Mouse (Mus musculus): ENCODE measurements around the gene Zfyve19. TPM values are rescaled to one million over a fixed set of nuclear protein-coding genes. Genes with fewer than 3 reads are reported as not detected.

Gene Zfyve19
- polyA plus RNA-seq, 1 experiment from 2014 or later = 30.4 TPM

GRCm38 (mm10) chr2:119171574-119171973 lies 36.8 kb upstream of the Zfyve19 start:
- Histone ChIP-seq H3K4me1 (ENCODE audit: control insufficient read depth, insufficient read depth, low read length) (peaks cover 40% of the 10 kb centered on the region), H3K27me3 (ENCODE audit: control insufficient read depth, insufficient read depth, low read length) (peaks cover 15% of the 10 kb centered on the region), H3K4me2 (no peak overlapping the region), H3K36me3 (ENCODE audit: control insufficient read depth, insufficient read depth, low read length) (no peaks in the 10 kb centered on the region), H3K9me3 (replicated peaks; ENCODE audit: control insufficient read depth, low read length) (no peaks in the 10 kb centered on the region), H3K27ac (ENCODE audit: low read depth, low read length) (no peak overlapping the region), H3K9ac (ENCODE audit: low read depth, low read length) (no peak overlapping the region), H3K4me3 (ENCODE audit: low read depth, low read length) (no peak overlapping the region)
- WGBS (ENCODE audit: insufficient replicate concordance) = 42% methylated on average over 8 of the region's 8 CpGs
- ATAC-seq (replicated peaks; ENCODE audit: insufficient number of reproducible peaks, low FRiP score, low TSS enrichment) = no peak

GRCm38 (mm10) chr2:119172446-119172845 lies 36.0 kb upstream of the Zfyve19 start:
- Histone ChIP-seq H3K36me3 (ENCODE audit: control insufficient read depth, insufficient read depth, low read length) (no peaks in the 10 kb centered on the region), H3K9me3 (replicated peaks; ENCODE audit: control insufficient read depth, low read length) (no peaks in the 10 kb centered on the region), H3K27ac (ENCODE audit: low read depth, low read length) (no peak overlapping the region), H3K27me3 (ENCODE audit: control insufficient read depth, insufficient read depth, low read length) (peaks cover 11% of the 10 kb centered on the region), H3K4me2 (peak overlapping the region; percentile 53), H3K9ac (ENCODE audit: low read depth, low read length) (no peak overlapping the region), H3K4me3 (ENCODE audit: low read depth, low read length) (no peak overlapping the region), H3K4me1 (ENCODE audit: control insufficient read depth, insufficient read depth, low read length) (peaks cover 34% of the 10 kb centered on the region)
- ATAC-seq (replicated peaks; ENCODE audit: insufficient number of reproducible peaks, low FRiP score, low TSS enrichment) = no peak
- 84% methylated on average over 7 of the region's 7 CpGs for WGBS (ENCODE audit: insufficient replicate concordance)

- H3K9me3 ChIP-seq (replicated peaks; ENCODE audit: control insufficient read depth, low read length) = no peaks in the 10 kb centered on the region
- no peaks in the 10 kb centered on the region for H3K36me3 ChIP-seq (ENCODE audit: control insufficient read depth, insufficient read depth, low read length)
- 0 out of 2 replicates have a peak overlapping the region, but pooled peaks have one; percentile 41 for H3K27ac ChIP-seq (ENCODE audit: low read depth, low read length)
- peak; percentile 75 for ATAC-seq (replicated peaks; ENCODE audit: insufficient number of reproducible peaks, low FRiP score, low TSS enrichment)
- H3K9ac ChIP-seq (ENCODE audit: low read depth, low read length) = peak overlapping the region; percentile 64
- peaks cover 31% of the 10 kb centered on the region for H3K4me1 ChIP-seq (ENCODE audit: control insufficient read depth, insufficient read depth, low read length)
- 11% methylated on average over 13 of the region's 13 CpGs for WGBS (ENCODE audit: insufficient replicate concordance)
- peaks cover 7% of the 10 kb centered on the region for H3K27me3 ChIP-seq (ENCODE audit: control insufficient read depth, insufficient read depth, low read length)
- peak overlapping the region; percentile 53 for H3K4me2 ChIP-seq
- 0 out of 2 replicates have a peak overlapping the region, but pooled peaks have one; percentile 2 for H3K4me3 ChIP-seq (ENCODE audit: low read depth, low read length)
Measured at GRCm38 (mm10) chr2:119172862-119173576, 35.4 kb upstream of the Zfyve19 start.

- peak within 1 kb of the TSS; percentile 64; the same call in 1 of the 2 replicates for H3K9ac ChIP-seq (ENCODE audit: low read depth, low read length)
- WGBS (ENCODE audit: insufficient replicate concordance) = 48% methylated on average over 8 of the region's 8 CpGs
- H3K4me3 ChIP-seq (ENCODE audit: low read depth, low read length) = no peak within 1 kb of the TSS
Measured at GRCm38 (mm10) chr2:119173991-119174651, 34.3 kb upstream of the Zfyve19 start, which contains the start of gene Gm14137. Gm14137 (plus strand) TSS chr2:119174509.

GRCm38 (mm10) chr2:119174866-119175265 lies 33.6 kb upstream of the Zfyve19 start:
- no peak overlapping the region for H3K27ac ChIP-seq (ENCODE audit: low read depth, low read length)
- ATAC-seq (replicated peaks; ENCODE audit: insufficient number of reproducible peaks, low FRiP score, low TSS enrichment) = no peak

More at GRCm38 (mm10) chr2:119173991-119174651, 34.3 kb upstream of the Zfyve19 start, which contains the start of gene Gm14137:
- peaks cover 5% of the 10 kb centered on the region for H3K27me3 ChIP-seq (ENCODE audit: control insufficient read depth, insufficient read depth, low read length)
- H3K4me2 ChIP-seq = peak within 1 kb of the TSS; percentile 53; the same call in 1 of the 2 replicates
- ATAC-seq (replicated peaks; ENCODE audit: insufficient number of reproducible peaks, low FRiP score, low TSS enrichment) = no peak
- no peak within 1 kb of the TSS for H3K27ac ChIP-seq (ENCODE audit: low read depth, low read length)
- no peaks in the 10 kb centered on the region for H3K9me3 ChIP-seq (replicated peaks; ENCODE audit: control insufficient read depth, low read length)
- H3K36me3 ChIP-seq (ENCODE audit: control insufficient read depth, insufficient read depth, low read length) = no peaks in the 10 kb centered on the region; the same call in 1 of the 2 replicates
- peaks cover 31% of the 10 kb centered on the region for H3K4me1 ChIP-seq (ENCODE audit: control insufficient read depth, insufficient read depth, low read length)

GRCm38 (mm10) chr2:119175614-119176013 lies 32.8 kb upstream of the Zfyve19 start:
- H3K4me3 ChIP-seq (ENCODE audit: low read depth, low read length) = no peak overlapping the region
- no peaks in the 10 kb centered on the region for H3K27me3 ChIP-seq (ENCODE audit: control insufficient read depth, insufficient read depth, low read length)
- no peak for ATAC-seq (replicated peaks; ENCODE audit: insufficient number of reproducible peaks, low FRiP score, low TSS enrichment)
- H3K9me3 ChIP-seq (replicated peaks; ENCODE audit: control insufficient read depth, low read length) = no peaks in the 10 kb centered on the region
- H3K4me1 ChIP-seq (ENCODE audit: control insufficient read depth, insufficient read depth, low read length) = peaks cover 31% of the 10 kb centered on the region
- no peak overlapping the region for H3K4me2 ChIP-seq
- WGBS (ENCODE audit: insufficient replicate concordance) = 53% methylated on average over 6 of the region's 6 CpGs
- H3K36me3 ChIP-seq (ENCODE audit: control insufficient read depth, insufficient read depth, low read length) = no peaks in the 10 kb centered on the region; the same call in 1 of the 2 replicates
- H3K27ac ChIP-seq (ENCODE audit: low read depth, low read length) = no peak overlapping the region
- H3K9ac ChIP-seq (ENCODE audit: low read depth, low read length) = no peak overlapping the region

More at GRCm38 (mm10) chr2:119174866-119175265, 33.6 kb upstream of the Zfyve19 start:
- Histone ChIP-seq H3K36me3 (ENCODE audit: control insufficient read depth, insufficient read depth, low read length) (no peaks in the 10 kb centered on the region; the same call in 1 of the 2 replicates), H3K9me3 (replicated peaks; ENCODE audit: control insufficient read depth, low read length) (no peaks in the 10 kb centered on the region), H3K9ac (ENCODE audit: low read depth, low read length) (no peak overlapping the region), H3K4me3 (ENCODE audit: low read depth, low read length) (no peak overlapping the region), H3K4me2 (no peak overlapping the region), H3K27me3 (ENCODE audit: control insufficient read depth, insufficient read depth, low read length) (no peaks in the 10 kb centered on the region), H3K4me1 (ENCODE audit: control insufficient read depth, insufficient read depth, low read length) (peaks cover 31% of the 10 kb centered on the region)
- 50% methylated on average over 14 of the region's 14 CpGs for WGBS (ENCODE audit: insufficient replicate concordance)

GRCm38 (mm10) chr2:119176761-119177160 lies 31.7 kb upstream of the Zfyve19 start:
- no peak overlapping the region for H3K4me3 ChIP-seq (ENCODE audit: low read depth, low read length)
- peaks cover 27% of the 10 kb centered on the region for H3K4me1 ChIP-seq (ENCODE audit: control insufficient read depth, insufficient read depth, low read length)
- H3K9ac ChIP-seq (ENCODE audit: low read depth, low read length) = no peak overlapping the region
- no peak overlapping the region for H3K4me2 ChIP-seq
- H3K27me3 ChIP-seq (ENCODE audit: control insufficient read depth, insufficient read depth, low read length) = no peaks in the 10 kb centered on the region
- ATAC-seq (replicated peaks; ENCODE audit: insufficient number of reproducible peaks, low FRiP score, low TSS enrichment) = no peak
- 58% methylated on average over 3 of the region's 3 CpGs for WGBS (ENCODE audit: insufficient replicate concordance)
- H3K36me3 ChIP-seq (ENCODE audit: control insufficient read depth, insufficient read depth, low read length) = no peaks in the 10 kb centered on the region; the same call in 1 of the 2 replicates
- no peak overlapping the region for H3K27ac ChIP-seq (ENCODE audit: low read depth, low read length)
- no peaks in the 10 kb centered on the region for H3K9me3 ChIP-seq (replicated peaks; ENCODE audit: control insufficient read depth, low read length)

GRCm38 (mm10) chr2:119177384-119177939 lies 31.0 kb upstream of the Zfyve19 start:
- no peak overlapping the region for H3K9ac ChIP-seq (ENCODE audit: low read depth, low read length)

More at GRCm38 (mm10) chr2:119177384-119177939, 31.0 kb upstream of the Zfyve19 start:
- Histone ChIP-seq H3K4me3 (ENCODE audit: low read depth, low read length) (no peak overlapping the region), H3K27me3 (ENCODE audit: control insufficient read depth, insufficient read depth, low read length) (no peaks in the 10 kb centered on the region), H3K4me2 (no peak overlapping the region), H3K4me1 (ENCODE audit: control insufficient read depth, insufficient read depth, low read length) (peaks cover 20% of the 10 kb centered on the region), H3K27ac (ENCODE audit: low read depth, low read length) (no peak overlapping the region), H3K9me3 (replicated peaks; ENCODE audit: control insufficient read depth, low read length) (no peaks in the 10 kb centered on the region), H3K36me3 (ENCODE audit: control insufficient read depth, insufficient read depth, low read length) (no peaks in the 10 kb centered on the region; the same call in 1 of the 2 replicates)
- WGBS (ENCODE audit: insufficient replicate concordance) = 84% methylated on average over 5 of the region's 5 CpGs
- no peak for ATAC-seq (replicated peaks; ENCODE audit: insufficient number of reproducible peaks, low FRiP score, low TSS enrichment)

Data from heart, embryonic 11.5 days (tissue).